Mouse (Mus musculus) c-Kit-positive CD71-positive TER-119-negative erythroid progenitor cells, embryonic 14.5 days (primary cell): ENCODE data around the gene Tgm3.

Experiments
- DNase-seq: peaks from one replicate; pipeline ENCODE4 v3.0.0-alpha.2; 2013; ENCODE audit warnings: low read depth

The Tgm3 gene

DNA sequence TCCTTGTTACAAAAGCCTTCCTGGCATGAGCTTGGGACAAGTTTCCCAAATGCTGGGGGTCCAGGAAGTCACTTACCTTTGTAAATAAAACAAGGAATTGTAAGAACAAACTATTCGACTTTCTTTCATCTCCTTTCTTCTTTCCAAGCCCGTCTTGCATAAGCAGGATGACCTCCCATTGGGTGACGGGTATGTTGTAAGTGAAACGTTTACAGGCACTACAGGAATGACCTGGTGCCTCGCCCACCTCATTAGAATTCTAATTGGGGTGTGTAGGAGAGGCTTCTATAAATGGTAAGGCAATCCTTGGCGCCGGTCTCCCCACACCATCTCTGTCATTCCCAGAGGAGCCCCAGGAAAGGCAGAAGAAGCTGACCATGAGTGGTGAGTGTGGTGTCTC, at the start of gene Tgm3:
Gene Tgm3, plus strand, starts transcription at position 324 of the 400 bp plus-strand sequence.
- DNase-seq, result no peak

- no peak for DNase-seq
These were observed 31.5 kb upstream of the Tgm3 start for GRCm38 (mm10) chr2:129980608-129981007.

DNA sequence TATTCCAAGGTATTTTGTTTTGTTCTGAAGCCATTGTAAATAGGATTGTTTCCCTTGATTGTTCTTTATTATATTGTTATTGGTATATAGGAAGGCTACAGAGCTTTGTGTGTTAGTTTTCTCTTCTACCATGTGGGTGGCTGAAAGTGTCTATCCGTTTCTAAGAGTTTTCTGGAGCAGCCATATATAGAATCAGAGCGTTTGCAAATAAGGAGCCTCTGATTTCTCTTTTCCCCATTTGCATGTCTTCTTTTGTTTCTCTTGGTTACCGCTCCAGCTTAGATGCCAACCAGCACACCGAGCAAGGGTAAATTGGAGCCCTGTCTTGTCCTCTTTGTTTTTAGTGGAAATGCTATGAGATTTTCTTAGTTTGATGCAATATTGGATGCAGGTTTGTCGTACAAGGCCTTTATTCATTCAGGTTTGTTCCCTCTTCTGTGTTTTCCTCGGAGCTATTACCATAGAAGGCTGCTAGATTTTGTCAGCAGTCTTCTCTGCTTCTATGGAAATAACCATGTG, 24.6 kb upstream of the Tgm3 start:
- no peak for DNase-seq

DNA sequence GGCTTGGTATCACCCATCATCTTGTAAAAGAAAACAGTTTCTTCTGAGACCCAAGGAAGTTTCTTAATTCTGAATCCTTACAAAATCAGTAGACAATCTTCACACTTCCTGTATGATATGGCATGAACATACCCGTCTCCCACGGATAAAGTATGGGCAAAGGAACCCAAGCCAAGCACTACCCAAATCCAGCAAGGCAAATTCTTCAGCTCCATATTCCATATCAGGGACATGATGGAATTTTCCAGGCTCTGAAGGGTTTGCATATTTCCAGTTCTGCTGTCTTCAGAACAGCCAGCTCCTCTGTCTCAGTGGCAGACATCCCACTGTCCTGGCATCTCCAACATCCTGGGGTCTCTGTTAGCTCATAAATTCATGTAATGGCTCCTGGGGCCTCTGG, 22.5 kb upstream of the Tgm3 start:
- no peak for DNase-seq

GRCm38 (mm10) chr2:129994468-129994867, 17.7 kb upstream of the Tgm3 start:
- DNase-seq, result no peak

GRCm38 (mm10) chr2:129998476-129998875, 13.7 kb upstream of the Tgm3 start:
- no peak for DNase-seq

GRCm38 (mm10) chr2:129999296-129999695, 12.9 kb upstream of the Tgm3 start:
- DNase-seq, result no peak

GRCm38 (mm10) chr2:130000601-130001000, 11.5 kb upstream of the Tgm3 start:
- DNase-seq, result no peak

DNA sequence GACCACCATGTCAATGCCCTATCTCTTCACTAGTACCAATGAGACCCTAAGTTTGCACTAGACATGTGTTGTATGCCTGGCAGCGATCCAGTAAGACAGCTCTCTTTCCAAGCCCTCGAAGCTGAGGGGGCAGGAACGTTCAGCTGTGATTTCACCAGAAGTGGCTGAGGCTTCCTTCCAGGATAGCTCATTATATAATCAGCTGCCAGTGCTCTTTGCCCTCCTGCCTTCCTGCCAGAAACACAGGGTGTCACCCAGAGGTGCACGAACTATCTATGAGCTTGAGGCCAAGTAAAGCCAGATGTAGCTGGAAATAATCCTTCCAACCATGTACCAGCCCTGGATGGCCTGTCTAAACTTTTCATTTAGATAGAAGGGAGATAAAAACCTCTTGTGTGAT, 8.1 kb upstream of the Tgm3 start:
- DNase-seq, result no peak

GRCm38 (mm10) chr2:130009371-130009770, 2.8 kb upstream of the Tgm3 start:
- DNase-seq, result no peak

DNA sequence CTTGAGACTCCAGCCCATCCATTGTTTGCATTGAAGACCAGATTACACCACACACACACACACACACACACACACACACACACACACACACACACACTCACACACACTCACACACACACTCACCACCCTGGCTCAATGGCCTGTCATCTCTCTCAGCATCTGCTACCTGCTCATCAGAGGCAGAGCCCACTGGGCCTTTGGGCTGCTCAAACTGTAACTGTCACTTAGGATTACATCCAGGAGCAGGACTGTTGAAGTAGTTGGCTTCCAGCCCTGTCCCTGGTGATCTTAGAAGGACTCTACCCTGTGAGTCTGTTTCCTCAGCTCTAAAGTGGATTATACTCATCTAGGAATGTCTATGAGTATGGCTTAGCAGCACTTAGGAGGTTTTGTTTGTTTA, 1.5 kb downstream of the Tgm3 start:
- DNase-seq, result no peak

GRCm38 (mm10) chr2:130015196-130015595, 3.0 kb downstream of the Tgm3 start:
- no peak for DNase-seq

DNA sequence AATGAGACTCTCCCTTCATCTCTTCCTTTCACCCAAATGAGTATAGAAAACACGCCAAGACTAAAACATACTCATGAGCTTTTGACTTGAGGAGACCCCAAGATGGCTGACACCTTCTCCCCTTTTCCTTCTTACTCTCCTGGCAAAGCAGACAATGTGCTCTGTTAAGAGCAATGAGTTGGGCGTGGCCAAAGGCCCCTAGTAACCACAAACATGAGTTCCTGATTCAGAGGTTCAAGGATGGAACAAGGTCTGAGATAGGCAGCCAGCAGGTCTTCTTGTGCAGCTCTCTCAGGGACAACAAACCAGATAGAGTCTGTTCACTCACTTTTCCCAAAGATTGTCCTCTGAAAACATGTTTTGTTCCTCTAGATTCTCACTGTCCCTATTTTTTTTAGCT, 5.9 kb downstream of the Tgm3 start:
- no peak for DNase-seq

DNA sequence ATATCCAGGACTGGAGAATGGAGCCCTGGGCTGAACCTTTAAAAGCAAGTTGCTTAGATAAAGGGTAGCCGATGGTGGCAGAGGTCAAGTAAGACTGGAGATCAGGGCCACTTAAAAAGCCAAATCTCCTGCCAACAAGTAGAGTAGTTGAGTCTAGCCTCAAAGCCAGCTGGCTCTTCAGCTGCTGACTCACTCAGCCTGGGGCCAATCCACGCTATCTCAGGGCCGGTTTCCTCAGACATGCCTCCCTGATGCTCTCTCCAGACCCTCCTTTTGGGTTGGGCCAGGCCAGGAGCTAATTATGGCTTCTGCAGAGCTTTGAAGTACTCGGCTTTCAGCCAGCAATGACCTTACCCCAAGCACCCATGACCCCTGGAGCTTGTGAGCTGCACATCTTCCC, 15.7 kb downstream of the Tgm3 start:
- no peak for DNase-seq

DNA sequence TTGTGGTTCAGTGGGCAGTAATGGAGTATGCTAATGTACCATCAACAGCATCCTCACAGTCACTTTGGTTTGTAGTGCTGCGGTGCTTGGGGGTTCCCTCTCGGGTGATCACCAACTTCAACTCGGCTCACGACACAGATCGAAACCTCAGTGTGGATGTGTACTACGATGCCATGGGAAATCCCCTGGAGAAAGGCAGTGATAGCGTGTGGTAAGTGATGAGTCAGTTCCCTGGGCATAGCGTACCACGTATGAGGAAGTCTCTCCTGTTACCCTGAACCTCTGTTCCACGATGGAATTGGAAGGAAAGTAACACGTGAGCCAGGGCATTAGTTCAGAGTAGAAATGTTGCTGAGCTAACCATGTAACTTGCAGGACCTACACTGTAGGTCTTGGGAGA, 17.7 kb downstream of the Tgm3 start:
- no peak for DNase-seq

DNA sequence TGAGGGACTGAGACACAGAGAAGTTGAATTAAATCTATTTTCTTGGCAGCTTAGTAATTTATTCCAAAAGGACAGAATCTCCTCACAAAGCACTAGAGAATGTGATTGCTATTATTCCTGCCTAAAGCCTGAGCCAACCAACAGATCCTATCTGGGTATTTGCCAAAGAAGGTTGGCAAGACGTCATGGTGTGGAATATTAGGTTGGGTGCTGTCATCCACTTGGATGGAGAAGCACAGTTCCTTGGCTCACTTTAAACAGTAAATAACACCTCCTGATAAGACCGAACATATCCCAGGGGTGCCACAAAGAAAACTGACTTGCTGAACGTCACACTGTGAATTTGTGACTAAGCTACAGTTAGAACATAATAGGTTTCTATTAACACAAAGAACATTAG, 20.5 kb downstream of the Tgm3 start:
- DNase-seq, result no peak

- DNase-seq, result no peak
These were observed 24.7 kb downstream of the Tgm3 start for GRCm38 (mm10) chr2:130036846-130037245.

GRCm38 (mm10) chr2:130038971-130039370, 26.8 kb downstream of the Tgm3 start:
- no peak for DNase-seq

DNA sequence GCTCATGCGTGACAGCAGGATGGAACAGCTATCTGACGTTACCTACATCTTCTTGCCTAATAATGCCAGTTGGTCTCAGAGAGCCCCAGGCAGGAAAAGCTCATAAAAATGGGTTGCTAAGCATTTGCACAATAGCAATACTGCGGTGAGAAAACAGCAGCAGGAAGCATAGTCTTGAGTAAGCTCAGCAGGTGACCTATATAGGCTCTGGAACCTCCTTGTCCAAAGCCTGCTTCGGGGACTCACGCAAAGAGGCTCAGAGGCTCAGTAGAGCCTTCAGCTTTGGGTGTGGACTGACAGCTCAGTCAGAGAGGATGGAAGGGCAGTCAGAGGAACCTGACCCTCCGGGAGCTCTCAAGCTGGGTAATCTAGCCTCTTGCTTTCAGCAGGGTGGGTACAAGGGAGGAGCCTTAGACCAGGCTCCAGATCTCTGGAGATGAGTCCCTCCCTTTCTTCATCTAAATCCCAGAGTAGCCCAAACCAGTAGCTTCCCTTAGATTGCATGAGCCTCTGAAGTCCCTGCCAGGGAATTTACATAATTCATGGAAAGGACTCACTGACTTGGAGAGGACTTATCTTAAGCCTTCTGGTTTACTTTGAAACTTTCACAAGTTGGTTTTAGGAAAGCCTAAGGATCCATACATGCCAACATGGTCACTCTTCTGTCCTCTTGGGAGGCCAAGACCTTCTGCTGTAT, 28.2 kb downstream of the Tgm3 start:
- DNase-seq, result no peak

DNA sequence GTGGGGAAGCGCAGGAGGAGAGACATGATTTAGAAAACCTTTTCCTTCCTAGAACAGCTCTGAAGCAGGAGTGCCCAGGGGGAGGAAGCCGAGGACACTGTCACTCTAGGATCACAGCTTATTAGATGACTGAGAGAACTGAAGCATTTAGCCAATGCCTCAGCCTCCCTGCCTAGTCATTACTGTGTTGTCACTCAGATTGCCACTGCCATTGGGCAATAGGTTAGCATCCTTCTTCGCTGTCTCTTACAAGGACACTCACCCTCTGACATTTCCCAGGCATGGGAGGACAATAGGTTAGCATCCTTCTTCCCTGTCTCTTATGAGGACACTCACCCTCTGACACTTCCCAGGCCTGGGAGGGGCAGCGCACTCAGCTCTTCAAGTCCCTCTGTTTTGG, 31.7 kb downstream of the Tgm3 start:
- DNase-seq, result no peak

DNA sequence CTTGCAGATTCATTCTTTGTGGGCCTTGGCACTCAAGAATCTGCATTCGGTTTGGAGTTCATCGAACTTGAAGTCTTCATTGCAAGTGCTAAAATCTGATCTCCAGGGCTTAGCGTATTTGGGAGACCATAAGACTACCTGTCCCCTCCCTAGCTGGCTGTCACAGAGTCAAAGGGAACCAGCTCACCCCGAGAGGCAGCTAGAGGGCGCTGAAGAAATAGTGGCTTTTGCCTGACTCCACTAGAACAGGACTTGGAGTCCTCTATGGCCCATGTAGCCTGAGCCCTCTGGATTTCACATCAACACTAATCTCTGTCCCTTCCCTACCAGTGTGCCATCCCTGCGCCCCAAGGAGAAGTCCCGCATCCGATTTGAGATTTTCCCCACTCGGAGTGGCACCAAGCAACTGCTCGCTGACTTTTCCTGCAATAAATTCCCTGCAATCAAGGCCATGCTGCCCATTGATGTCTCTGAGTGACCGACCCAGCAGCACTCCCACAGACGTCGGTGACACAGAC, 35.8 kb downstream of the Tgm3 start:
- no peak for DNase-seq

GRCm38 (mm10) chr2:130048792-130049191, 36.6 kb downstream of the Tgm3 start:
- DNase-seq, result no peak

GRCm38 (mm10) chr2:130058149-130058548, 46.0 kb downstream of the Tgm3 start:
- DNase-seq, result peak; percentile 6

GRCm38 (mm10) chr2:130068228-130068627, 56.1 kb downstream of the Tgm3 start:
- peak; percentile 11 for DNase-seq
